Mouse (Mus musculus): ENCODE data around the gene Zfp13. TPM values are rescaled to one million over a fixed set of nuclear protein-coding genes. Genes with fewer than 3 reads are reported as not detected.
"Not testable (repeated sequence)": the region's sequence is repeated elsewhere in the genome, so short reads cannot be mapped to it uniquely, and the experiment has no call there.

The Zfp13 gene
- total RNA-seq, 2 experiments from 2014 or later = 1.5 to 1.8 TPM

DNA sequence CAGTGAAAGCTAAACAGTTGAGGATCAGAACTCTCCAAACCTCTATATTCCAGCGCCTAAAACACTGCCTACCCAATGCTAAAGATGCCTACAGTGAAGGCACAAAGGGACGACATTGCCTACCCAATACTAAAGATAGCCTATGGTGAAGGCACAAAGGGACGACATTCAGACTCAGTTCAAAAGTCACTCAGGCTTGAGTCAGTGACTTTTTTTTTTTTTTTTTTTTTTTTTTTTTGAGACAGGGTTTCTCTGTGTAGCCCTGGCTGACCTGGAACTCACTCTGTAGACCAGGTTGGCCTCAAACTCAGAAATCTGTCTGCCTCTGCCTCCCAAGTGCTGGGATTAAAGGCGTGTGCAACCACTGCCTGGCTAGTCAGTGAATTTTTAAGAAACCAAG, 4.1 kb downstream of the Zfp13 start:
- intact Hi-C loops (cut with DNase I); DNase-seq: not testable (repeated sequence)

DNA sequence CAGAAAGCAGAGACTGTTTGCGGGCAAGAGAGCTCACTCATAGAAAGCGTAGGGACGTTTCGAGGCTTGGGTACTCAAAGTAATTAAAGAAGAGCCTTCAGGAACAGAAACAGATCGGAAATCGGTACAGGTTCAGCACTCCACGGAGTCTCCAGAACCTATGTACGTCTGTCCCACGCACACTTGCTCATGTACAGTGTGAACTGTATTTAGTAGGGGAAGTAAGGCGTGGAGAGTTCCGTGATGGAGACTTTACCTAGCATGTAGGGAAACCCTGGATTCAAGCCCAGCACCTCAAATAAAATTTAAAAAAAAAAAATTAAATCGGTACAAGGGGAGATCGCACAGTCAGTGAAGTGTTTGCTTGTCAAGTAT, 6.4 kb downstream of the Zfp13 start:
- no peak for DNase-seq
- intact Hi-C loops (cut with DNase I) = no loop called here

DNA sequence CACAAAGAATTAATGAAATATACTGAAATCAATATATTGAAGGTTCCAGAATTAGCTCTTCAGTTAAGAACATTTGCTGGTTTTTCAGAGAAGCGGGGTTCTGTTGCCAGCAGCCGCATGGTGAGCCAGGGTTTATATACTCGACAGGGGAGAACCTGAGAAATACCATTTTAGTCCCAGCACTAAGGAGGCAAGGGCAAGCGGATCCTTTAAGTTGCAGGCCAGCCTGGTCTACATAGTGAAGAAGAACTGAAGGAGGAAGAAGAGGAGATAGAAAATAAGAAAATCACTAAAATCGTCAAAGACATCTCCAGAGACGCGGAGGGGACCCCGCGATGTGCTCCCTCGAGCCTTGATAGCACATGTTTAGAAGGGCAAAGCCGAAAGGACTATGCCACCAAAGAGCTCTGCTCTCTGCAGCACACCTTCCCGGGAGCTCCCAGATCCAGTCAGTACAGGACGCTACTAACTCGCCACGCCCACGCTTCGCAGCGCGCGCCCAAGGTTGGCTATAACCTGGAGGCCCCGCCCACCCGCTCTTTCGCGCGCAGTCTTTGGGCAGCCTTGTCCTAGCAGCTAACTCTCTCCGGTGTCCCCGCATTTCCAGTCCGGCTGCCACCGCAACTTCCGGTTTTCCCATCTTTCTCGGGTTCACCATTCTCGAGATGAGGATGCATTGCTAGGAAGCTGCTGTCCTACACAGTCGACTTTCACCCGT, 6.9 kb downstream of the Zfp13 start:
- intact Hi-C loops (cut with DNase I) = no loop called here

DNA sequence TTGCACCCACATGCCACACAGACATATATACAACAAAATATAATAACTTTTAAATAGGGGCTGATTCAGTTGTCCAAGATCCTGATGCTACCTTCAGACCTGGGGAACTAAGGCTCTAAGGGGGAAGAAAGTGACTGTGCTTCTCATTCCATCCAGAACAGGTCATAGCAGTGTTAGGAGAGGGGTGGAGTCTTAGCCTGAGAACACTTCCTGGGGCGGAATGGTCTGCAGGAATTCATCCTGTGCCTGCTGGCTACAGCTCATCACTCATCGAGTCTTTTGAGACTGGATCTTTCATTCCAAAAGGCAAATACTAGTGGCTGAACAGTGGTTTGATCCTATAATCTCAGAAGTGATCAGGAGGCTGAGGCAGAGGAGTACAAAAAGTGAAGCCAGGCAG, 12.0 kb downstream of the Zfp13 start:
- no peak for DNase-seq
- intact Hi-C loops (cut with DNase I) = no loop called here

More for the DNA sequence above, 6.9 kb downstream of the Zfp13 start:
- peak; percentile 88 for DNase-seq

DNA sequence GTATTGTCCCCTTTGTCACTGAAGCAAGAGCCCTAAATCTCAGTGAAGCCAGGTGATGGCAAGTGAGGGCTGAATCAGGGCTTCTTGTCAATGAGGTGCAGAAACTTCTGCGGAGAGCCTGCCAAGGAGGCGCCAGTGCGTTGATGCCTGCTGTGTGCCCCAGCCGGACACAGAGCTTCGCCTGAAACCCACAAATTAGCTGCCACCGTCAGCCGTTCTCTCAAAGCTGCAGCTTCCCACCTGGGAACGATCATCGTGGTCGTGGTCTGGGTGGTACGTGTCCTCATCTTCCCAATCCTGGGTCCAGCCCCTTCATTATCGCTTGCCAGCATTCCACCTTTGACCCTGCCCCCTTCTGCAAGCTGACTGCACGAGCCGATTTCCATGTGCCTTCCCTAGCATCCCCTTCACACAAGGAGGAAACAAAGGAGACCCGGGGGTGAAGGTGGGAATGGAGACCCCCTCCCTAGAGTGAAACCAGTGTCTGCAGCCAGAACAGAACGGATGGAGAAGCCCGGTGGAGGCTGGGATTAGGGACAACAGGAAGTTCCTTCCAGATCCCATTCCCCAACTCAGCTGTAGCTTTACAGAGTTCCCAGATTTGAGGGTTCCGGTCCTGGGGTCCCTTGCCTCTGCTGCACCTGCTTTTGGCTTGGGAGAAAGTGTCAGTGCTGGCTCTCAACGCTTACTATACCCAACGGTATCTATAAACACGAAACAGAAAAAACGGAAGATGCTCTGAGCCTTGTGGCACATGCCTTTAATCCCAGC, 13.4 kb downstream of the Zfp13 start:
- peak in 1 of 2 experiments; percentile 31 for DNase-seq
- intact Hi-C loops (cut with DNase I) = no loop called here

DNA sequence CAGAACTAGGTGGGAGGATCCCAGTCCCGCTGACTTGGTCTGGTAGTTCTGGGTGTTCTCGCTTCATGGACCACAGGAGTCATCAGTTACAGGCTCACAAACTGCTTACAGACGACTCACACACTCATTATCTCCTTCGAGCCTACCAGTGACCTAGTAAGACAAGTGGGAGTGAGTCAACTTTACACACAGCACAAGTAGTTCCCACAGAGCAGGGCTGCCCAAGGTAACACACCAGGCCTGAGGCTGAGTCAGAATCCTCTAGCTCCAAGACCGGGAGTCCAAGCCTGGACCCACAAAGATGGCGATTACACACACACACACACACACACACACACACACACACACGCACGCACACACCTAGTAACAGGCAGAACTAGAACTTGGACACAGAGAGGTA, 14.5 kb downstream of the Zfp13 start:
- intact Hi-C loops (cut with DNase I) = no loop called here
- no peak for DNase-seq

DNA sequence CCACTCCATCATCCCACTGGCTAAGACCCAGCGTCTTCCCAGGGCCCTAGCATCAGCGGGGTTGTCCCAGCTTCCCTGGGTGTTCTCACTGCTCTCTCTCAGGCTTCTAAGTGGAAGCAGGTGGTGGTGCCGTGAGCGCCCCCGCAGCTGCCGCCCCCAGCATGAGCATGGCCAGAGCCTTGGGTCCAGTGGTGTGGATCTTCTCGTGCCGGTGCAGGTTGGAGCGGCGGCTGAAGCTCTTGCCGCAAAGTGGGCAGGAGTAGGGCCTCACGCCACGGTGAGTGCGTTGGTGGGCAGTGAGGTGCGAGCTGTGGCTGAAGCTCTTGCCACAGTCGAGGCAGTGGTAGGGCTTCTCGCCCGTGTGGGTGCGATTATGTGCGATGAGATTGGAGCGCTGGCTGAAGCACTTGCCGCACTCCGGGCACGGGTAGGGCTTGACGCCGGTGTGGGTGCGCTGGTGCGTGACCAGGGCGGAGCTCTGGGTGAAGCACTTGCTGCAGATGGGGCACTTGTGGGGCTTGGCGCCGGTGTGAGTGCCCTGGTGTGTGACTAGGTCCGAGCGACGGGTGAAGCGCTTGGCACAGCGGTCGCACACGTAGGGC, 23.2 kb downstream of the Zfp13 start:
- intact Hi-C loops (cut with DNase I) = no loop called here
- no peak for DNase-seq

DNA sequence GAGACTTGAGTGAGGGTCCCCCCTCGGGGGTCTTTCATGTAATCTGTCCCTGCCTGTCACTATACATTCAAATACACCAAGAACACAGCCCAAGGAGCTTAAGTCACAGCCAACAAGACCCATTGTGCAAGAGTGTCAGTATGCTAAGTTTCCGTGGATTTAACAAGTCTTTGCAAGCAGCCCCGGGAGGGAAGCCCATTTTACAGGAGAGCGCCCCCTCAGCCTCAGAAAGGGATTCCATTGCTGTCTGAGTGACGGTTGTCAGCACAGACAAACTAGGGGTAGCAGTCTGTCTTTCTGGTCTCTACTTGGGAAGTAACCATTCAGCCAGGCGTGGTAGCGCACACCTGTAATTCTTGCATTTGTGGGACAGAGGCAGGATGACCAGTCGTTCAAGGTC, 25.2 kb downstream of the Zfp13 start:
- no peak for DNase-seq
- intact Hi-C loops (cut with DNase I) = loop anchor here (5.0 kb wide), 3 partner anchors 38 to 133 kb away; no protein-coding TSS in a partner anchor

DNA sequence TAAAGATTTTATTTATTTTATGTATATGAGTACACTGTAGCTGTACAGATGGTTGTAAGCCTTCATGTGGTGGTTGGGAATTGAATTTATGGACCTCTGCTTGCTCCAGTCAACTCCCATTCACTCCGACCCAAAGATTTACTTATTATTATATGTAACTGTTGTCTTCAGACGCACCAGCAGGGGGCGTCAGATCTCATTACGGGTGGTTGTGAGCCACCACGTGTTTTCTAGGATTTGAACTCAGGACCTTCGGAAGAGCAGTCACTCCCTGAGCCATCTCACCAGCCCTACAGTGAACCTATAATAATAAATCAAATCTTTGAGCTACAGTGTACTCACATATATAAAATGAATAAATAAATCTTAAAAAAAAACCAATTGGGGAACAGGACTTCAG, 27.2 kb downstream of the Zfp13 start:
- DNase-seq = no peak
- intact Hi-C loops (cut with DNase I) = loop anchor here (5.0 kb wide), 3 partner anchors 40 to 135 kb away; no protein-coding TSS in a partner anchor

DNA sequence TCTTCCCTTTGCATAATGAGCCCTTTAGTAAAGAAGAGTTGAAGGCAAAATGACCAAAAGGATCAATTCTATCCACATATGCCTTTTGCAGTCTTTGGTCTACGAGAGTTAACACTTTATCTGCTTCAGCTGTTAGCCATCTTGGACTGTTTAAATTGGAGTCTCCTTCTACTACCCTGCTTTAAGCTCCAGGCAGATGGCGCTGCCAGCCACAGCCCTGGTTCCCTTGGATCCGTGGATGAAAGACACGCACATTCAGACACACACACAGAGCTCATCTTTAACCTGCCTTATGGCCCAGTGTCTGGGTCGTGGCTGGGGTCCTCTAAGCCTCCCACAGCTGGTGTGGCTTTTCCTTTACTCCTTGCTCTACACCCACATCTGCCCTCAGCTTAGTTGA, 28.2 kb downstream of the Zfp13 start:
- no peak for DNase-seq
- intact Hi-C loops (cut with DNase I) = loop anchor here (5.0 kb wide), 3 partner anchors 41 to 136 kb away; no protein-coding TSS in a partner anchor

DNA sequence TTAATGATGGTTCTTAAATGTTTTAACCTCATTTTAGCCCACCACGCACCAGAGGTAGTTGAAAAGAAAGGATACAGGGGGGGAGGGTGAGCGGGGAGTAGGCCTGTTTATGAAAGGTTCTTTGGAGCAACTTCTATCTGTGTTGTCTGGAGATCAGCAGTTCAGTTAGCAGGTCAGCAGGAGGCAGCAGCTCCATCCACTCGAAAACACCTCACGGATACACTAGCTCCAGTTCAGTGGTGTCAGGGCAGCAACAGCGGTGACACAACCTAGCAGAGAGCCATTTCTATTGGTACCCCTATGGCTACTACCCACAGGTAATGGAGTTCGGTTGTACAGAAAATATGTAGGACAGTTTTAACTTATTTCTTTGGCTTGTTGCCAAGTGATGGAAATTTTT, 29.3 kb downstream of the Zfp13 start:
- peak in 1 of 2 experiments; percentile 25 for DNase-seq
- intact Hi-C loops (cut with DNase I) = loop anchor here (5.0 kb wide), 3 partner anchors 42 to 137 kb away; no protein-coding TSS in a partner anchor

DNA sequence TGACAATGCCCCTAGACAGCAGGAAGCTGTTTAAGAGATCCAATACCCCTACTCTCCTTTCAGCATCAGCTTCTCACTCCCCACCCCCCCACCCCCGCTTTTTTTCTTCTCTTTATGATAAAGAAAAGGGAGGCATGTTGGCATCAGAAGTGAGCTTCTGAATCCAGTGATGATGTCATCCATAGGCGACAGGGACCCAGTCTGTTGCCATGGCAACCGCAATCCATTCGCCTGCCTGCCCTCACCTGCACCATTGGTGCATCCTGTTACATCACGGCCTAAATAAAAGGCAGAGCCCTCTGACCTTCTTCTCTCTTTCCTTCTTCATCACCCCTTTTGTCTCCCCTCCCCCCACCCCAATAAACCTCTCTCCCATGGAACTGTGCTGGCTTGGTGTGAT, 30.9 kb downstream of the Zfp13 start:
- DNase-seq = no peak
- intact Hi-C loops (cut with DNase I) = no loop called here

DNA sequence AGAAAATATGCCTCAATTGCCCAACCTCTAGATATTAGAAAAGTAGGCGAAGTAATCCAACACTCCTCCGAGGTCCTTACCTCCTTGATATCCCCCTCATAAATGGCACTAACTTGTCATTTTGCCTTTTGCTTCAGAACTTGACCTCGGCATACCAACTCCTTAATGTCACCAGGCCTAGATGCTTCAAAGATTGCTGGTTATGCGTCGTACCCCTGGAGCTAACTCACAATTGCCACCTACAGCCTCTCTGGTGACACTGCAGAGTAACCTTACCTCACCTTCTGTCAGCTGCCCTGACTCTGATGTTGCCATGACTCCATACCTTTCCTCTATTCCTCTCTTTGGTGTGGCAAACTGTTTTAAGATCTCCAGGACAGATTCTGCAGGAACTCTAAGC, 32.5 kb downstream of the Zfp13 start:
- intact Hi-C loops (cut with DNase I) = no loop called here
- DNase-seq = no peak

DNA sequence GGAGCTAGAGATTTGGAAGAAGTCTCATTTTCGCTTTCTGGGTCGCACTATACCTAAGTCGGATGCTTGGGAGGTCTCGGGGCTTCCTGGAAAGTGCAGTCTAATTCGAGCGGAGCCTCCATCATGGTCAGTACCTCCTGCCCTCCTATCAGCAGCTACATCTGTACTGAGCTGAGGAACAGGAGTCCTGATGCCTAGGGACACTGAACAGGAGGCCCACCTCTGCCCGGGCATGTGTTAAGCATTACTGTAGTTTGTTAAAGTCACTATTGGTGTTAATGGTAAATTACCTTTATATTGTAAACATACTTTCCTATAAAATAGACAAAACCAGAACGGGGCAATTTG, 34.9 kb downstream of the Zfp13 start:
- no peak for DNase-seq
- intact Hi-C loops (cut with DNase I) = no loop called here

DNA sequence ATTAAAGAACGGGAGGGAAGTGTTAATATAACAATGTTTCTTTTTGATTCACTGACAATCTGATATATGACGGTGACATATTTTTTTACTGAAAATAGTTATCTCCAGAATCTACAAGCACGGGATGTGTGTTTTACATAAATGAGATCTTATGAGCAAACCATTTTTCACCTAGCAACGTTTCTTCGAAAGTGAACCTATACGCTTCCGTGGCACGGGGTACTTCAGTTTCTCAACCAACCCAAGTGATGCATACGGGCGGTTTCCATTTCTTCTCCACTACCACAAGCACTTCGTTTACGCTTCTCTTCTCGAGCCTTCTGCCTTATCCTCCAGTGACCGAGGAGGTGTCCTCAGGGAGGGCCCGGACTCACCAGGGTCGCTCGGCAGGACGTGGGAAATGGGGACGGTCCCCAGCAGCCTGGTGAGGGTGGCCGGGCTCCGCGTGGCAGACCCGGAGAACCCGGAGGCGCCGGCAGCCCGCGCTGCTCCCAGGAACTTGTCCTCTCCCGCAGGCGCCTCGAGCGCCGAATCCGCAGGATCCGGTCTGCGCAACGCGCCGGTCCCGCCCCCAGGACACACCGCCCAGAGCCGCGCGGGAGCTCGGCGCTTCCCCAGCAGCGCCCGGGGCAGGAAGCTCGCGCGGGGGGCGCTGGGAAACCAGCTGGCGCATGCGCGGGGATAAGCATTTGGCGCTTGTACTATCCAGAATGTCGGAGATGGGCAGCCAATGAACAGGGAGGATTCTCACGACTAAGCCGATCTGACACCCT, 35.5 kb downstream of the Zfp13 start, which contains the start of gene Zfp213:
Gene Zfp213 (minus strand): TSS at position 644 of the 773 bp plus-strand sequence.
- intact Hi-C loops (cut with DNase I) = no loop called here
- peak; percentile 91 for DNase-seq

DNA sequence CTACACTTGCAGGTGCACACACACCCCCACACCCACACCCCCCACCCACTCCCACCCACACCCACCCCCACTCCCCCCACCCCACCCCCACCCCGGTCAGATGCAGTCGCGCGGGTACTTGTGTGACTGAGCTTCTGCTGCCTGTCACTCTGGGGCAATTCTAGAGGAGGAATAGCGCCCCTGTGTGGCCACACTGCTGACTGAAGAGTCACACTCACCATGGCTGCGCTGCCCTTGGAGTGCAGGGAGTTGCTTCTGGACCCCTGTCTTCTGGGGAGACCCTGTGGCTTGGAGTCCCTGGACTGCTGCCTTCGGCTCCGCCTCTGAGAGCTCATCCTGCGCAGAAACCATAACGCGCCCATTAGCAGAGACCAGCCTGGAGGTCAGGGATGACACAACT, 39.5 kb downstream of the Zfp13 start:
- intact Hi-C loops (cut with DNase I) = no loop called here
- DNase-seq = peak in 1 of 2 experiments; percentile 25

DNA sequence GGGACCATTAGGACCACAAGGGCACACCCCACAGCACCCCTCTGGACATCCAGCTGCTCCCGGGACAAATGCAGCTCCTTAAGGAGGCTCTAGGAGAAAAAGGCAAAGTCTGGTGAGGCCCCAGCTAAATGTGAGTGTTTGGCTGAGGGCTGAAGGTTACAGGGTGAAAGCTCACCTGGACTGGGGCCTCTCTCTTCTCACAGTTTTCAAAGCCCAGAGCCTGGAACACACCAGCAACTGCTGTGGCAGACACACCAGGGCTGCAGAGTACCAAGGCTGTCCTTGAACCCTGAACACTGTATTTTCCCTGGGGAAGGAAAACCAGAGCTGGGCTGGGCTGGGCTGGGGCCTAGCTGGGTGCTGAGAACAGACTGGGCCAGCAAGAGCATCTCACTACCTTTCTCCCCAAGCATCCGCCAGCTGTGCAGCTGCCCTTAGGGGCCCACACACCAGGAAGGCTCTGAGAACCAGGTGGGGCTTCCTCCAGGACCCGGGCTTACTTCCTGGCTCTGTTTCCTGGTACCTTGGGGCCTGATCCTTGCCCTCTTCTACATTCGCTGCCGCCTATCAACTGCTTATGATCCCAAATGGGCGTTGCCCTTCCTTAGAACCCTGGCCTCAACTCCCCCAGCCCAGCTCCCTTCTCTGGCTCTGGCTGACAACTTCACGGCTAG, 43.9 kb downstream of the Zfp13 start:
- intact Hi-C loops (cut with DNase I) = no loop called here
- DNase-seq = no peak

DNA sequence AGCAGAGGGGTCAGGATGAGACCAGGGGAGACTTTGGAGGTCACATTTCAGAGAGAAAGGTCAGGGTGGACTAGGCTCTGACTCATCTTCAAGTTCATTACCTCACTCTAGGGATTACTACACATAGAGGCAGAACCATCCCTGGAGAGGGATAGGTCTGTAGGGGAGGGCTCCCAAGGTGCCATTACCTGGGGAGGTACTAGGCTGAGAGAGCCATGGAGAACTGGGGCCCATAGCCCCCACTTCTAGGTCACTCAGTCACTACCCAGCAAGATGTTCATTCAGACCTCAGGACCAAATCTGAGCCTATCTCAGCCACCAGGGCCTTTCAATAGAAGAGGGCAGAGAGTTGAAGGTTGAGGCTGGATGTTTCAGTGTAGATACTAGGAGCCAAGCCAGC, 45.0 kb downstream of the Zfp13 start:
- intact Hi-C loops (cut with DNase I) = no loop called here
- no peak for DNase-seq

DNA sequence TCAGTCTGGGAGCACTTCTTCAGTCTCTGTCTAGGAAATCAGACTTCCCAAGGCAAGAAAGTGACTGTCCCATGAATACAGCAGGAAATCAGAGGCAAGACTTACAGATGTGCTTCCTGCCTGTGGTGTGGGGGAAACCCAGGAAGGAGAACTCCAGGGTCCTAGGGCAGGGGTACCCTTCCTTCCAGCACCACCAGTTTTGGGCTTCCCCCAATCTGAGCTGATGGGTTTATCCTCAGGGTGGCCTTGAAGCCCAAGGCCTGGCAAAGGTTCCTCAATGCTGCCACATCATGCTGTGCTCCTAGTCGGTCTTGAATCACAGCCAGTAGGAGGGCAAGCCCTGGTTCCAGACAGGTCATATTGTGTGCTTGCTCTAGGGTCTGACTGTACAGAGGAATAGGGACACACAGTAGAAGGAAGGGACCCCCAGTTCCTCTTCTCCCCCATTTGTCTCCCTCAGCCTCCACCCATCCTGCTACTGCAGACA, 45.6 kb downstream of the Zfp13 start:
- DNase-seq = no peak
- intact Hi-C loops (cut with DNase I) = no loop called here
